Mouse (Mus musculus): ENCODE measurements at regions not wholly inside any gene's neighbourhood (a gene's known extent, or its start where the extent isn't known, plus 50 kb on each side); places are given as distances from the start of the nearest gene placed in this dataset.
A peak's percentile ranks its signal among the peaks of the same experiment; 100 is the strongest.

DNA sequence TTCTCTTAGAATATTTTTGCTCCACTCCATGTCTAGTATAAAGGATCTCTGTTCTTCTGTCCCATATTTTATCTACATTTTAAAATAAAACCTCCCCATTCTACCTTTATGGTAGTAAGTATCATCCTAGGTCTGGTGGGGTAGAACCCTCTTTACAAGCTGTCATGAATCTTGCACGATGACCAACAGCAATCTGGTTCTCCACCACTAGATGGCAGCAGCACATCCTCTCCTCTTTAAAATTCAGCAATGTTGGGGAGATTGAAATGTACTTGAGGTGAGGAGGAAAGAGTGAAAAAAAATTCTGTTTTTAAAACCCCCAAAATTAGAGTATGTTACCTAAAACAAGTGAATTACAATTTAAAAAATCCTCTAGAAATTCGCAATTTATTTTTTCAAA is 663.6 kb upstream of the Cdh18 start:
- TF ChIP-seq CTCF (IDR thresholded peaks at IDR 0.05; ENCODE audit: insufficient read depth, low read length) (peak; percentile 5; the same call in 1 of the 2 replicates), POLR2A (IDR thresholded peaks at IDR 0.05; ENCODE audit: borderline replicate concordance, extremely low read depth, low read depth, low read length) (no peak)
